10 mouse cellular contexts compared by ENCODE assay signal in the genomic region with DNA sequence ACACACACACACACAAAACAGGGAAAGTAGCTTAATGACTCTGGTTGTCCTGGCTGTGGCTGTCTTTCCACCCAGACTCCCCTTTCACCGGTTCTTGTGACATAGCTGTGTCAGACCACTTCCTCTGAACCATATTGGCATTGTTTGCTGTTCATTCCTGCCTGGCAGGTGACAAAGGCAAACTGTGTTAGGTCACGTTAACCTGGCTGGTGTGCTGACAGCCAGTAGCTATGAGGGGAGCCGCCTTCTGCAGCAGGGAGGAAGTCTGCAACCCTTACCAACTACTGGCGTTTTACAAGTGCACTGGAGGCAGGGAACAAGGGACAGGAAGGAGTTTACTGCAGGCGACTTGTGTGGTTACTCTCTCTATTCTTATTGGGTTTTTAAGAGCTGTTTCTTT.
DNase-seq lines count a peak whose midpoint lies in the region; ATAC-seq and TF ChIP-seq lines count a peak whose summit lies in the region.
"Had no signal": no experiment of that assay in that cellular context is flagged by ENCODE, and none has a peak within 500 bp of the region (broad histone marks: within the 10 kb centered on the region; RNA-seq: fewer than 3 reads in every experiment).

No protein-coding gene starts in this region.

- H3K4me3 ChIP-seq in lung, embryonic 14.5 days (ENCODE audit: low read depth, low read length), result no peak overlapping the region
- H3K4me3 ChIP-seq in lung, adult 2 months (replicated peaks; ENCODE audit: extremely low read depth, low read depth, low read length), result no peak overlapping the region
- H3K4me3 ChIP-seq in heart, embryonic 16.5 days (ENCODE audit: low read length), result no peak overlapping the region
- H3K4me3 ChIP-seq in lung, embryonic 16.5 days (ENCODE audit: low read length), result no peak overlapping the region
- H3K4me3 ChIP-seq: forebrain, embryonic 12.5 days had no signal

- no peak overlapping the region for H3K9ac ChIP-seq in lung, embryonic 14.5 days
- peak overlapping the region; percentile 71 for H3K9ac ChIP-seq in heart, embryonic 16.5 days (ENCODE audit: low read length)
- H3K9ac ChIP-seq in lung, embryonic 16.5 days (ENCODE audit: low read length), result no peak overlapping the region
- H3K9ac ChIP-seq: forebrain, embryonic 12.5 days had no signal

- peak; percentile 50 for DNase-seq in lung, embryonic 14.5 days
- DNase-seq in lung, adult 2 months, result no peak
- DNase-seq in thymus, postnatal 14 days, result peak; percentile 12
- DNase-seq in right cerebral cortex, postnatal 14 days, result no peak
- no peak for DNase-seq in testis, postnatal 14 days (ENCODE audit: low spot score)
- DNase-seq: cerebellum, postnatal 36 days had no signal

- H3K27me3 ChIP-seq in lung, embryonic 14.5 days (ENCODE audit: insufficient read depth, low read length), result no peaks in the 10 kb centered on the region
- H3K27me3 ChIP-seq in heart, embryonic 16.5 days (ENCODE audit: control insufficient read depth, insufficient read depth, low read length), result no peaks in the 10 kb centered on the region
- no peaks in the 10 kb centered on the region for H3K27me3 ChIP-seq in lung, embryonic 16.5 days (ENCODE audit: control insufficient read depth, insufficient read depth, low read depth, low read length)
- H3K27me3 ChIP-seq: forebrain, embryonic 12.5 days had no signal

- no peak overlapping the region for H3K27ac ChIP-seq in lung, embryonic 14.5 days (ENCODE audit: low read depth)
- peak overlapping the region; percentile 98 for H3K27ac ChIP-seq in heart, embryonic 16.5 days (ENCODE audit: low read length)
- H3K27ac ChIP-seq in lung, embryonic 16.5 days (ENCODE audit: low read length), result peak overlapping the region; percentile 55
- H3K27ac ChIP-seq: forebrain, embryonic 12.5 days; hindbrain, postnatal 0 days had no signal

- WGBS in lung, embryonic 14.5 days, result 20% methylated on average over 5 of the region's 5 CpGs
- WGBS in lung, adult 2 months, result 16% methylated on average over 5 of the region's 5 CpGs
- WGBS in heart, embryonic 16.5 days, result 4% methylated on average over 5 of the region's 5 CpGs
- WGBS in lung, embryonic 16.5 days, result 20% methylated on average over 5 of the region's 5 CpGs

- no peak for TF ChIP-seq CTCF in lung, embryonic 14.5 days (IDR thresholded peaks at IDR 0.05; ENCODE audit: low read depth)
- TF ChIP-seq CTCF in lung, adult 2 months (IDR thresholded peaks at IDR 0.05; ENCODE audit: insufficient read depth, low read length), result no peak

- no peak overlapping the region for H3K4me2 ChIP-seq in lung, embryonic 14.5 days
- H3K4me2 ChIP-seq in heart, embryonic 16.5 days (ENCODE audit: low read depth, low read length), result peak overlapping the region; percentile 60
- no peak overlapping the region for H3K4me2 ChIP-seq in lung, embryonic 16.5 days (ENCODE audit: low read depth, low read length)
- H3K4me2 ChIP-seq: forebrain, embryonic 12.5 days had no signal

- no peaks in the 10 kb centered on the region for H3K9me3 ChIP-seq in lung, embryonic 14.5 days (ENCODE audit: low read depth, low read length)
- H3K9me3 ChIP-seq in heart, embryonic 16.5 days (replicated peaks; ENCODE audit: control insufficient read depth, low read length), result no peaks in the 10 kb centered on the region
- H3K9me3 ChIP-seq in lung, embryonic 16.5 days (ENCODE audit: control insufficient read depth, low read length), result no peaks in the 10 kb centered on the region
- H3K9me3 ChIP-seq: forebrain, embryonic 12.5 days had no signal

- no peak for TF ChIP-seq POLR2A in lung, adult 2 months (IDR thresholded peaks at IDR 0.05; ENCODE audit: borderline replicate concordance, extremely low read depth, low read depth, low read length)

- ATAC-seq in lung, embryonic 14.5 days (ENCODE audit: insufficient read depth), result peak; percentile 74
- ATAC-seq in heart, embryonic 16.5 days (replicated peaks; ENCODE audit: extremely low read depth, insufficient read depth, low FRiP score), result peak; percentile 42; the same call in 1 of the 2 replicates
- peak; percentile 84 for ATAC-seq in lung, embryonic 16.5 days (ENCODE audit: low read depth)
- ATAC-seq: hindbrain, postnatal 0 days had no signal

- no peaks in the 10 kb centered on the region for H3K36me3 ChIP-seq in lung, embryonic 14.5 days (ENCODE audit: insufficient read depth)
- peaks cover 12% of the 10 kb centered on the region; the same call in 1 of the 2 replicates for H3K36me3 ChIP-seq in heart, embryonic 16.5 days (ENCODE audit: control insufficient read depth, insufficient read depth)
- peaks cover 18% of the 10 kb centered on the region for H3K36me3 ChIP-seq in lung, embryonic 16.5 days (ENCODE audit: control insufficient read depth, insufficient read depth, low read length)
- H3K36me3 ChIP-seq: forebrain, embryonic 12.5 days had no signal

- no peaks in the 10 kb centered on the region for H3K4me1 ChIP-seq in lung, embryonic 14.5 days (ENCODE audit: insufficient read depth)
- peaks cover 5% of the 10 kb centered on the region for H3K4me1 ChIP-seq in lung, adult 2 months (ENCODE audit: control insufficient read depth, insufficient read depth, low read length)
- peaks cover 19% of the 10 kb centered on the region for H3K4me1 ChIP-seq in heart, embryonic 16.5 days (ENCODE audit: control insufficient read depth, insufficient read depth, low read length)
- H3K4me1 ChIP-seq in lung, embryonic 16.5 days (replicated peaks; ENCODE audit: control insufficient read depth, insufficient read depth, low read length), result no peaks in the 10 kb centered on the region
- H3K4me1 ChIP-seq: forebrain, embryonic 12.5 days had no signal

Comparison
In these comparisons a context has a peak if more than half of its experiments do, and no peak if none do; other contexts are left out.
1. DNase-seq: peak in lung, embryonic 14.5 days (single experiment) and thymus, postnatal 14 days (single experiment); none in lung, adult 2 months (single experiment), right cerebral cortex, postnatal 14 days (single experiment) and testis, postnatal 14 days (single experiment).
2. Peak in every context shown above with its lines, with median percentiles within 50 percentile points of each other: ATAC-seq.